Mouse (Mus musculus): ENCODE data around the gene Ppp1r13b. TPM values are rescaled to one million over a fixed set of nuclear protein-coding genes. Genes with fewer than 3 reads are reported as not detected.

Ppp1r13b gene
- total RNA-seq (2023) = 58.8 TPM

DNA sequence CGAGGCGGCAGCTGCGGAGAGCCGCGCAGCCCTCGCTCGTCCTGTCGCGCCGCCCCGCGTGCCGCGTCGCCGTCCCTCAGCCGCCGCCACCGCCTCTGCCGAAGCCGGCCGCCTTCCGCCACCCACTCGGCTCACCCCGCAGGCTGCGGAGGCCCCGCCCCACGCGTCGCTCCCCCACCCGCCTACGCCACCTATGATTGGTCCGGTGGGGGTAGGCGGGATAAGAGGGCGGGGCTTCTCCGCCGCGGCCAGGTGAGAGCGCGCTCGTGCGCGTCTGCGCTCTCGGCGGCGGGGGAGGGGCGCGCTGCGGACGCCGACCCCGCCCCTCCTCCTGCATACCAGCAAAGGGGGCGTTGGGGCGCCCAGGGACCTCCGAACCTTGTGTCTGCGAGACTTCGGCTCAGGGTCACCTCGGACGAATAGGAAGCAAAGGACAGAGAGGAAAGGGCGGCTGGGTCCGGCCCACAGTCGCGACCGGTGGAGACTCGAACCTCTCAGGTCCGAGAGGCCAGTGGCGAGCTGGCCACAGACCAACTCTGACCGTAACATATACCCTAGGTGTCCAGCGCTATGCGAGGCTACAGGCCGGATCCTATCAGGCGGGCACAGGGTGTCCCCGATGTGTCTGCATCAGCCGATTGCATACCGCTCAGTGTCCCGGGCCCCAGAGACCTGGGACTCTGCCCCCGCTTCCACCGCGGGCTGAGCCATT, at the start of gene Ppp1r13b:
TSS of gene Ppp1r13b (minus strand) at position 141 of the 712 bp plus-strand sequence.

GRCm38 (mm10) chr12:111813766-111814617, 93.9 kb downstream of the Ppp1r13b start, which contains the start of the genes Xrcc3 and Zfyve21:
Gene Xrcc3 (minus strand): TSS chr12:111813873.
Gene Zfyve21 (plus strand): TSS chr12:111814170.

Other genes starting within 250 kb of the Ppp1r13b start
- 8.9 TPM for gene Ckb, start 235.8 kb downstream of the Ppp1r13b start, total RNA-seq (2023)
- gene Trmt61a, start 230.0 kb downstream of the Ppp1r13b start, total RNA-seq (2023) = 16.2 TPM
- 32.0 TPM for gene Bag5, start 194.9 kb downstream of the Ppp1r13b start, total RNA-seq (2023)
- gene Apopt1, start 194.8 kb downstream of the Ppp1r13b start, total RNA-seq (2023) = 26.0 TPM
- gene Klc1, start 149.3 kb downstream of the Ppp1r13b start, total RNA-seq (2023) = 72.8 TPM
- gene Xrcc3, start 94.2 kb downstream of the Ppp1r13b start, total RNA-seq (2023) = 3.0 TPM
- gene Zfyve21, start 93.9 kb downstream of the Ppp1r13b start, total RNA-seq (2023) = 1.8 TPM
- 200 TPM for gene Atp5mpl, start 58.9 kb upstream of the Ppp1r13b start, total RNA-seq (2023)
- not detected for gene Tdrd9, start 63.4 kb upstream of the Ppp1r13b start, total RNA-seq (2023)
- gene Rd3l, start 73.2 kb upstream of the Ppp1r13b start, total RNA-seq (2023) = not detected
- gene Aspg, start 198.6 kb upstream of the Ppp1r13b start, total RNA-seq (2023) = 0.53 TPM
- gene Kif26a, start 238.1 kb upstream of the Ppp1r13b start, total RNA-seq (2023) = not detected

Measured in CD4-positive naive resting alpha-beta T cell, adult 76 days (primary cell).